Mouse (Mus musculus): ENCODE data around the gene Fam189a1. TPM values are rescaled to one million over a fixed set of nuclear protein-coding genes. Genes with fewer than 3 reads are reported as not detected.

Fam189a1 gene
- polyA plus RNA-seq, 1 experiment from 2014 or later = 0.54 TPM

DNA sequence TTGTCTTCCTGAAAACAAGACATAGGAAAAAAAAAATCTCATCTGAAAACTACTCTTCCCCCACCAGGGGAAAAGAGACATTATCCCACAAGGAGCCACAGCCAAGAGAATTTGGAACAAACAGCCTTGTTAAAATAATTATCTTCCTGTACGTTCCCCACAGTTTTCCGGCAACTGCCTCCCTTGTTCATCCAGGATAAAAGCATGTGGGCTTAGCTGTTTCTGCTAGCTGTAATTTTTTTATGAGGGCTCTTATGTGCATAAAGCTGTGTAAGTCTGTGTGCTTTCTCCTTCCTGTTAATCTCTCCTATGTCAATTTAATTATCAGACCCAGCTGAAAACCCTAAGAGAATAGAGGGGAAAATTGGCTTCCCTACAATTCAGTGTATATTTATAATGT, 241.2 kb downstream of the Fam189a1 start:
- WGBS = 58% methylated on average over 2 of the region's 2 CpGs
- Histone ChIP-seq H3K27me3 (ENCODE audit: control insufficient read depth, insufficient read depth, low read length) (no peaks in the 10 kb centered on the region), H3K36me3 (ENCODE audit: control insufficient read depth, insufficient read depth, low read length) (no peaks in the 10 kb centered on the region), H3K27ac (ENCODE audit: low read length) (no peak overlapping the region), H3K4me3 (ENCODE audit: low read depth, low read length) (no peak overlapping the region), H3K4me1 (ENCODE audit: control insufficient read depth, insufficient read depth, low read length) (no peaks in the 10 kb centered on the region), H3K9me3 (ENCODE audit: control insufficient read depth, low read depth, low read length) (no peaks in the 10 kb centered on the region), H3K9ac (replicated peaks; ENCODE audit: low read depth, low read length) (no peak overlapping the region), H3K4me2 (replicated peaks; ENCODE audit: low read depth, low read length) (no peak overlapping the region)
- ATAC-seq (ENCODE audit: insufficient number of reproducible peaks, insufficient read depth, low FRiP score, low read depth) = no peak

DNA sequence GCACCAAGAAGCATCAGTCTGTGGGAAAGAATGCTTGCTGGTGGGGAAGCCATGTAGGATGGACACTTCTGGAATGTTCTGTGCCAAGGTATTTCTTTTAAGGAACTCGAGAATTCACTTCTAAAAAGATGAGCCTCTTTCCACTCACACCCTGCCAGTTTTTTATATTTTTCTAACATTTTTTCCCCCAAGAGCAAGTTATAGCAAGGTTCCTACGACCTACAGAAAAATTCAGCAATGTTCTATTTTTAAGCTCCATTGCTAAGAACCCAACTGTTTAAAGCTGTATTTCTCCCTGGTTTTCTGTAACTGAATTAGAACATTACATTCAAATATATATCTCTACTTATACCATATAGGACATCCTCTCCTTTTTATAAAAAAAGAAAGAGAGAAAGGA, 244.4 kb downstream of the Fam189a1 start:
- H3K27ac ChIP-seq (ENCODE audit: low read length) = no peak overlapping the region
- H3K9ac ChIP-seq (replicated peaks; ENCODE audit: low read depth, low read length) = no peak overlapping the region
- H3K36me3 ChIP-seq (ENCODE audit: control insufficient read depth, insufficient read depth, low read length) = no peaks in the 10 kb centered on the region
- no peak overlapping the region for H3K4me3 ChIP-seq (ENCODE audit: low read depth, low read length)
- H3K27me3 ChIP-seq (ENCODE audit: control insufficient read depth, insufficient read depth, low read length) = no peaks in the 10 kb centered on the region
- 70% methylated on average over 2 of the region's 2 CpGs for WGBS
- no peaks in the 10 kb centered on the region for H3K4me1 ChIP-seq (ENCODE audit: control insufficient read depth, insufficient read depth, low read length)
- no peak for ATAC-seq (ENCODE audit: insufficient number of reproducible peaks, insufficient read depth, low FRiP score, low read depth)
- H3K4me2 ChIP-seq (replicated peaks; ENCODE audit: low read depth, low read length) = no peak overlapping the region
- H3K9me3 ChIP-seq (ENCODE audit: control insufficient read depth, low read depth, low read length) = no peaks in the 10 kb centered on the region

DNA sequence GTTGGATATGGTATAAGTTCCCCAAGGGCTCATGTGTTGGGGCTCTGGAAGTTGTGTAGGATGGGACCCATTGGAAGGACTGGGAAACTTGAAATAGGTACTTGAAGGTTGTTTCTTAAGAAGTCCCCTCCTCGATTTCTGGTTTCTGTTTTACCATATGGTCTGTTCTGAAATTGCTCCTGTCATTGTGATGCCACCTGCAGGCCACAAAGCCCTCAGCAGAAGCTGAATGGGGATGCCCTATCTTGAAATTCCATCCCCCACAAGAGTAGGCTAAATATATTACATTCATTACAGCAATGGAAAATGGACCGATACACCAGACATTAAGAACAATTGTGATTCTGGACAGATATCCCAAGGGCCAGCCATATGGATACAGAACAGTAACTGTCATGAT, 246.2 kb downstream of the Fam189a1 start:
- Histone ChIP-seq H3K4me3 (ENCODE audit: low read depth, low read length) (no peak overlapping the region), H3K27ac (ENCODE audit: low read length) (no peak overlapping the region), H3K27me3 (ENCODE audit: control insufficient read depth, insufficient read depth, low read length) (no peaks in the 10 kb centered on the region), H3K4me2 (replicated peaks; ENCODE audit: low read depth, low read length) (no peak overlapping the region), H3K9ac (replicated peaks; ENCODE audit: low read depth, low read length) (no peak overlapping the region), H3K36me3 (ENCODE audit: control insufficient read depth, insufficient read depth, low read length) (no peaks in the 10 kb centered on the region), H3K4me1 (ENCODE audit: control insufficient read depth, insufficient read depth, low read length) (no peaks in the 10 kb centered on the region), H3K9me3 (ENCODE audit: control insufficient read depth, low read depth, low read length) (no peaks in the 10 kb centered on the region)
- ATAC-seq (ENCODE audit: insufficient number of reproducible peaks, insufficient read depth, low FRiP score, low read depth) = no peak
- WGBS = 85% methylated on average over 2 of the region's 2 CpGs

DNA sequence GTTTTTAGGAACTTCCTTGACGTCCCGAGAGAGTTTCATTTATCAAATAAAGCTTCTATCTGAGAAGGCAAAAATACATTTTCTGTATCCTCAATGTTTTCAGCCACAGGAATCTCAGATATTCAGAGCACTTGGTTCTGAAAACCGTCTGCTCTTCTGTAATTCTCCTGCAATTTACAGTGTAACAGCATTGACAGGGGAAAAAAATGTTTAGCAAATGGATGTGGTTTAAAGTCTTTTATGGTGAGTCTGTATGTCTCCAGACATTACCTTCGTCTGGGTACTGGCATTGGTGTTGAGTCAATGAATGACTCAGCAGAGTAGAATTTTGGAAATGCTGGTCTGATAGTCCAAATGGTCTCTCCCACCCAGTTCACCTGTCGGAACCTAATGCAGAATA, 249.4 kb downstream of the Fam189a1 start:
- H3K27ac ChIP-seq (ENCODE audit: low read length) = no peak overlapping the region
- no peaks in the 10 kb centered on the region for H3K27me3 ChIP-seq (ENCODE audit: control insufficient read depth, insufficient read depth, low read length)
- no peak for ATAC-seq (ENCODE audit: insufficient number of reproducible peaks, insufficient read depth, low FRiP score, low read depth)
- no peak overlapping the region for H3K4me2 ChIP-seq (replicated peaks; ENCODE audit: low read depth, low read length)
- no peaks in the 10 kb centered on the region for H3K9me3 ChIP-seq (ENCODE audit: control insufficient read depth, low read depth, low read length)
- H3K4me1 ChIP-seq (ENCODE audit: control insufficient read depth, insufficient read depth, low read length) = no peaks in the 10 kb centered on the region
- H3K9ac ChIP-seq (replicated peaks; ENCODE audit: low read depth, low read length) = no peak overlapping the region
- 58% methylated on average over 5 of the region's 5 CpGs for WGBS
- H3K4me3 ChIP-seq (ENCODE audit: low read depth, low read length) = no peak overlapping the region
- H3K36me3 ChIP-seq (ENCODE audit: control insufficient read depth, insufficient read depth, low read length) = no peaks in the 10 kb centered on the region

DNA sequence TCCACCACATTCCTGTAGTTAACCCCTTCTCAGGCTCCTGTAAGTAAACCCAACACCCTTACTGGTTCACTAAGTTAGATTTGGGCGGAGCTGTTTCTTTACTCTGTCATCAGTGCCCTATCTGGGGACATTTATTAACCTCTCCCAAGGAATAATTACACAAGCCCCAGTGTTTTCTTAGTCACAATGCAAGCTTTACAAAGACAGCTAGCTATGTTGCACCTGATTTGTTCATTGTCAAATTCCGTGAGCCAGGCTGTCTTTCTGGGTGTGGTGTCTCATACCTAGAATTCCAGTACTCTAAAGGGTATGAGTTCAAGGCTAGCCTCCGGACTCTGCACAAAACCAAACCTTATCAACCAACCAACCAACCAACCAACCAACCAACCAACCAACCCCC, 250.9 kb downstream of the Fam189a1 start:
- H3K4me3 ChIP-seq (ENCODE audit: low read depth, low read length) = no peak overlapping the region
- ATAC-seq (ENCODE audit: insufficient number of reproducible peaks, insufficient read depth, low FRiP score, low read depth) = no peak
- no peaks in the 10 kb centered on the region for H3K27me3 ChIP-seq (ENCODE audit: control insufficient read depth, insufficient read depth, low read length)
- no peaks in the 10 kb centered on the region for H3K4me1 ChIP-seq (ENCODE audit: control insufficient read depth, insufficient read depth, low read length)
- no peak overlapping the region for H3K9ac ChIP-seq (replicated peaks; ENCODE audit: low read depth, low read length)
- no peak overlapping the region for H3K27ac ChIP-seq (ENCODE audit: low read length)
- no peaks in the 10 kb centered on the region for H3K9me3 ChIP-seq (ENCODE audit: control insufficient read depth, low read depth, low read length)
- no peak overlapping the region for H3K4me2 ChIP-seq (replicated peaks; ENCODE audit: low read depth, low read length)
- WGBS = 68% methylated on average over 3 of the region's 3 CpGs
- no peaks in the 10 kb centered on the region for H3K36me3 ChIP-seq (ENCODE audit: control insufficient read depth, insufficient read depth, low read length)

DNA sequence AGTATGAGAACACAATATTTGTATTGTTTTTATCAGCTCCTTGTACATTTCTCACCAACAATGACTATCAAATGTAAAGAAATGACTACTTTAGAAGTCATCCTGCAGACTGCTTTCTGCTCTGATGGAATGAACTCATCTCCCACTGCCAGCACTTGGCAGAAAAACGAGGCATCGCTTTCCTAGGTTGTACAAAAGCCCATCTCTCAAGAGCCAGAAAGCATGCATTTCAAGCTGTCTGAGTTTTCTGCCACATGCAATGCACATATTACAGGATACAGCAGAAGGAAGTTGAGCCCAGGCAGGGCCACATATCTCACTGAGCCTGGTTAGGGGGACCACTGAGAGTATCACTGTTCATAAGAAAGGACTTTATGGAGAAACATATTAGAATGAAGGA, 256.1 kb downstream of the Fam189a1 start:
- no peak for ATAC-seq (ENCODE audit: insufficient number of reproducible peaks, insufficient read depth, low FRiP score, low read depth)
- 79% methylated on average over 2 of the region's 2 CpGs for WGBS
- no peak overlapping the region for H3K4me2 ChIP-seq (replicated peaks; ENCODE audit: low read depth, low read length)

DNA sequence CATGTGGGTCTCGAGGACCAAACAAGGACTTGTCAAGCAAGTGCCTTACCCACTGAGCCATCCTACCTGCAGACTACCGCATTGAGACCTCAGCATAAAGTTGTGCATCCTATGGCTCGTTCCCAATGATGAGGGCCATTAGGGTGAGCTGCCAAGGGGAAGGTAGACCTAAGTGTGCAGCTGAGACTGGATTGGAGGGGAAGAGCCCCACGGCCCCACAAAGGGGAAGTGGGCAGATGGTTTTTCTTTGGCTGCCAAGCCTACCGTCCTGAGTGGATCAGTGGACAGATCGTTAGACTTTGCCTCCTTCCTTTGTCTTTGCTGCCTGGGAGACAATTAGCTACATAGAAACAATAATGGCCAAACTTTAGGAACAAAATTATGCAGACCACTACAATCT, 259.8 kb downstream of the Fam189a1 start:
- H3K36me3 ChIP-seq (ENCODE audit: control insufficient read depth, insufficient read depth, low read length) = no peaks in the 10 kb centered on the region
- 0 out of 2 replicates have a peak, but pooled peaks cover 3% of the 10 kb centered on the region for H3K4me1 ChIP-seq (ENCODE audit: control insufficient read depth, insufficient read depth, low read length)
- no peak overlapping the region for H3K4me3 ChIP-seq (ENCODE audit: low read depth, low read length)
- H3K9ac ChIP-seq (replicated peaks; ENCODE audit: low read depth, low read length) = no peak overlapping the region
- WGBS = 88% methylated on average over 6 of the region's 6 CpGs
- H3K27me3 ChIP-seq (ENCODE audit: control insufficient read depth, insufficient read depth, low read length) = no peaks in the 10 kb centered on the region
- H3K27ac ChIP-seq (ENCODE audit: low read length) = no peak overlapping the region
- no peaks in the 10 kb centered on the region for H3K9me3 ChIP-seq (ENCODE audit: control insufficient read depth, low read depth, low read length)
- no peak overlapping the region for H3K4me2 ChIP-seq (replicated peaks; ENCODE audit: low read depth, low read length)
- ATAC-seq (ENCODE audit: insufficient number of reproducible peaks, insufficient read depth, low FRiP score, low read depth) = no peak

More for the DNA sequence above, 256.1 kb downstream of the Fam189a1 start:
- Histone ChIP-seq H3K9ac (replicated peaks; ENCODE audit: low read depth, low read length) (no peak overlapping the region), H3K4me3 (ENCODE audit: low read depth, low read length) (no peak overlapping the region), H3K9me3 (ENCODE audit: control insufficient read depth, low read depth, low read length) (no peaks in the 10 kb centered on the region), H3K36me3 (ENCODE audit: control insufficient read depth, insufficient read depth, low read length) (no peaks in the 10 kb centered on the region), H3K4me1 (ENCODE audit: control insufficient read depth, insufficient read depth, low read length) (0 out of 2 replicates have a peak, but pooled peaks cover 3% of the 10 kb centered on the region), H3K27me3 (ENCODE audit: control insufficient read depth, insufficient read depth, low read length) (no peaks in the 10 kb centered on the region), H3K27ac (ENCODE audit: low read length) (no peak overlapping the region)

DNA sequence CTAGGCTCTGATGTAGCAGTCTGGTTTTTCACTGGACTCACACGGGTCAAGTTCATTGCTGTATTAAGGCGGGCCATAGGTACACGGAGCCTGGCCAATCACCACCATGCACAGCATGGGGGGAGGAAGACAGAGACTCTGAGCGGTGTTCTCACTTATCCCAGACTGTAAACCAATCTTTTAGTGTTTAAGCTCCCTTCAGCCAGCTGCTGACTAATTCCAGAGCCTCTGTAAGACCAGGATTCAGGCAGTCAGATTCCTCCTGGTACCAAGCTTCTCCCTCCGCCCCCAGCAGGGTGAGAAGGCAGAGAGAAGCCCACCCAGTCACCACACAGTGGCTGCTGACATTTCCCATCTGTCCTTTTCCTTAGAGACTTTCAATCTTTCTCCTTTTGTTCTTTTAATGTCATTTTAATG, 260.7 kb downstream of the Fam189a1 start:
- Histone ChIP-seq H3K27ac (ENCODE audit: low read length) (no peak overlapping the region), H3K36me3 (ENCODE audit: control insufficient read depth, insufficient read depth, low read length) (no peaks in the 10 kb centered on the region), H3K4me3 (ENCODE audit: low read depth, low read length) (no peak overlapping the region), H3K9ac (replicated peaks; ENCODE audit: low read depth, low read length) (no peak overlapping the region), H3K4me1 (ENCODE audit: control insufficient read depth, insufficient read depth, low read length) (0 out of 2 replicates have a peak, but pooled peaks cover 3% of the 10 kb centered on the region), H3K9me3 (ENCODE audit: control insufficient read depth, low read depth, low read length) (no peaks in the 10 kb centered on the region), H3K4me2 (replicated peaks; ENCODE audit: low read depth, low read length) (no peak overlapping the region), H3K27me3 (ENCODE audit: control insufficient read depth, insufficient read depth, low read length) (no peaks in the 10 kb centered on the region)
- peak; percentile 70; the same call in 1 of the 2 replicates for ATAC-seq (ENCODE audit: insufficient number of reproducible peaks, insufficient read depth, low FRiP score, low read depth)
- 20% methylated on average over 5 of the region's 5 CpGs for WGBS

DNA sequence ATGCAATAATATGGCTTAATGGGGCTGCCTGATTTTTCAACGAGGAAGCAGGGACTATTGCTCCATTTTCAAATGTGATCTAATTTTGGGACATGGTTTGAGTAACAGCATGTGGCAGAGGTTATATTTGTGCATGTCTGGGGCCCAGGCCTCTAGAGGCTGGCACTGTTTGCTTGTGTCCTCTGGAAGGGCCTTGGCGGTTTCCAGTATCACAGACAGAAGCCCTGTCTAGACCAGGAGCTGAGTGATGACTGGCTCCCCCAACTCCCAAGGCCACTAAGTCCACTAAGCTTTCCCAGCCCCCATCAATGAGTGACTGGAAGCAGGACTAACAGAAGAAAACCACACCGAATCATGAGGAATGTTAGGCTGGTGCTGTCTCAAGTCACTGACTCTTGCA, 265.2 kb downstream of the Fam189a1 start:
- H3K27ac ChIP-seq (ENCODE audit: low read length) = no peak overlapping the region
- no peak overlapping the region for H3K9ac ChIP-seq (replicated peaks; ENCODE audit: low read depth, low read length)
- H3K27me3 ChIP-seq (ENCODE audit: control insufficient read depth, insufficient read depth, low read length) = no peaks in the 10 kb centered on the region
- H3K9me3 ChIP-seq (ENCODE audit: control insufficient read depth, low read depth, low read length) = no peaks in the 10 kb centered on the region
- H3K4me3 ChIP-seq (ENCODE audit: low read depth, low read length) = no peak overlapping the region
- no peaks in the 10 kb centered on the region for H3K36me3 ChIP-seq (ENCODE audit: control insufficient read depth, insufficient read depth, low read length)
- H3K4me2 ChIP-seq (replicated peaks; ENCODE audit: low read depth, low read length) = no peak overlapping the region
- whole genome bisulfite sequencing = 65% methylated on average over 3 of the region's 3 CpGs
- ATAC-seq (ENCODE audit: insufficient number of reproducible peaks, insufficient read depth, low FRiP score, low read depth) = no peak
- H3K4me1 ChIP-seq (ENCODE audit: control insufficient read depth, insufficient read depth, low read length) = 0 out of 2 replicates have a peak, but pooled peaks cover 2% of the 10 kb centered on the region
